Mouse (Mus musculus) cerebellum, adult 2 months (tissue): Measurements from ENCODE around the gene Ankrd52.

ENCODE experiments used
- CTCF ChIP-seq: fragments of 200-500 bp; IDR thresholded peaks from 2 replicates; pipeline ENCODE4 v1.5.1; 2011; ENCODE audit warnings: low read depth, mild to moderate bottlenecking, control low read depth, low read length, moderate library complexity, borderline replicate concordance; ENCODE audit not compliant: insufficient read depth
- POLR2A ChIP-seq: fragments of 200-500 bp; IDR thresholded peaks from 2 replicates; pipeline ENCODE4 v1.6.1; 2011; ENCODE audit warnings: low read length, control low read depth, borderline replicate concordance; ENCODE audit not compliant: insufficient read depth

DNA sequence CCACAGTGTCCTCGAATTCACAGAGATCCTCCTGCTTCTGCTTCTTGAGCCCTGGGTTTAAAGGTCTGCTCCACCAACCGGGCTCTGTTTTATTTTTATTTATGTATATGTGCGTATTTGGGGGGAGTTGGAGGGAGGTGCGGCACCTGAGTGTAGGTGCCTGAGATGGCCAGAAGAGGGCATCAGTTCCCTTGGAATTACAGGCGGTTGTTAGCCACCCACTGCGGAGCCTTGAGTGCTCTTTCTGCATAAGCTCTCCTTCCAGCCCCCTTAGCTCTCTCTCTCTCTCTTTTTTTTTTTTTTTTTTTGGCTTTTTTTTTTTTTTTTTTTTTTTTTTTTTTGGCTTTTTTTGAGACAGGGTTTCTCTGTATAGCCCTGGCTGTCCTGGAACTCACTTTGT lies 2.5 kb upstream of the Ankrd52 start:
- TF ChIP-seq POLR2A (no peak), CTCF (peak; percentile 22; the same call in 1 of the 2 replicates)
